Mouse (Mus musculus) erythroblast, embryonic 14.5 days (primary cell): ENCODE measurements around the gene Alkbh3.

ENCODE experiments used
- GATA1 ChIP-seq: IDR thresholded peaks from 2 replicates; pipeline ENCODE4 v1.6.1; 2012; ENCODE audit warnings: low read length, inconsistent platforms, mixed read lengths
- TAL1 ChIP-seq: IDR thresholded peaks from 3 replicates; pipeline ENCODE4 v1.6.1; 2012; ENCODE audit warnings: low read length, inconsistent platforms, mixed read lengths

DNA sequence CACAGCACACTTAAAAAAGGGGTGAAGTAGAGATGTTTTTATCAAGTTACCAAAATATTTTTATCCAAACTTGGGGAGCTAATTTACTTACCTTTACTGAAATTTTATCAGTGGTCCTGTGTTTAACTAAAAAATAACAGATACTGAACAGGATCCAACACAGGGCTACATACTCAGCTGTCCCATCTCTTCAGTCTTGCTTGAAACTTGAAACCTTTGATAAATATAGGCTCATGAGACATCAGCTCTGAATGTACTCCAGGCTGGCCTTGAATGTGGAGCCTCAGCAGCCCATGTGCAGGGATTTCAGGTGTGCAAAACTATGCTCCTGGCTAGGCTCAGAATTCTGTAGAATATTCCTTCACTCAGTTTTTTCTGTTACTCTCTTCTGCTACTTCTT is 20.0 kb upstream of the Alkbh3 start:
- TF ChIP-seq GATA1 (no peak), TAL1 (no peak)
